Mouse (Mus musculus): ENCODE results near the gene Serpina6.
"Not testable (repeated sequence)": the region's sequence is repeated elsewhere in the genome, so short reads cannot be mapped to it uniquely, and the experiment has no call there.

Serpina6 gene

DNA sequence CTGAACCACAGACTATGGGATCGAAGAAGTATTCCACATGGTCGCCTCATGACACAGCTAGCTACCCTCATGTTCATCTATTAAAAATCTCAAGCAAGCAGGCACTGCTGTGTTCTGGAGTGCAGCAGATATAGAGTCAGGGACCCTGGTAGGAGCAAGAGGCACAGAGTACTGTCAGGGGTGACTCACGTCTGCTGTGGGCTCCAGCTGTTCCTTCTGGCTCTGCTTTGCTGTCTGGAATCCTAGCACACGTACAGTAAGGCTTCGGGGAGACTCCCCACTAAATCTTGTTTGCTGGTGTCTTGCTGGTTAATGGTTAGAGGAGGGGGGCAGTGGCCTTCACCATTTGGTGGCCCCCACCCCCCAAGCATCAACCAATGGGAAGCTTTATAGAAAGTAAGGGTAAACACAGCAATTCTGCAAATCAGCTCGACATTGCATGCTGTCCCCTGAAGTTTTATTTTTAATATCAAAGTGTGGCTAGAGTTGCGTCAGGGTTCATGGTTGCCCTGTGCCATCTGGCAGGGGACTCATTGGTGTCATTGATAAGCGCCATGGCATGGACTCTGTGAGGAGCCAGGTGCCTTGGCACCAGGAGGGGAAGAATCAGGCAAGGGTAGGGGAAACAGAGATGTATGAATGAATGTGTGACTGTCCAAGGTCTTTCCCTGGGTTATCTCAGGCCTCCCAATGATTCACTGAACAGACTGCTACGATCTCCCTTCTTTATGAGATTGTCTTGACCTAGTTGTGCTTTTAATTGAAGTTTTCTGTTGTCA lies at the start of gene Serpina6:
TSS of gene Serpina6 (minus strand) at position 365 of the 779 bp plus-strand sequence.
- in situ Hi-C loops (cut with MboI, MseI) = no loop called here

DNA sequence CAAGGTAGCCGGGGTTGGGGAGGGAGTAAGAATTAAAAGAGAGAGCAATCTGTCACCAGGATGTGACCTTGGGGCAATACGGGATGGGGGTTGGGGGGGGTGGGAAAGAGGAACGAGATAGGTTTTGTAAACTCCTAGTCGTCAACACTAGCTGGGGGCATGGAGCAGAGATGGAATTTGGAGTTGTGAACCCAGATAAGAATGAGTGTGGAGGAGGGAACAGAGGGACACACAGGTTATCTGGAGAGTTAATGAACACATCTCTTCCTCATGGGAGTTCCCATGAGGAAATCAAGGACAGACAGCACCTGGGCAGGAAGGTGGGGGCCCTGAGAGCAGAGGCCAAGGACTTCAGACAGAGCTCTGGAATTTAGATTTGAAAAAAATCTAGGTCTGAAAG lies 49.1 kb upstream of the Serpina6 start:
- in situ Hi-C loops (cut with MboI, MseI) = no loop called here

DNA sequence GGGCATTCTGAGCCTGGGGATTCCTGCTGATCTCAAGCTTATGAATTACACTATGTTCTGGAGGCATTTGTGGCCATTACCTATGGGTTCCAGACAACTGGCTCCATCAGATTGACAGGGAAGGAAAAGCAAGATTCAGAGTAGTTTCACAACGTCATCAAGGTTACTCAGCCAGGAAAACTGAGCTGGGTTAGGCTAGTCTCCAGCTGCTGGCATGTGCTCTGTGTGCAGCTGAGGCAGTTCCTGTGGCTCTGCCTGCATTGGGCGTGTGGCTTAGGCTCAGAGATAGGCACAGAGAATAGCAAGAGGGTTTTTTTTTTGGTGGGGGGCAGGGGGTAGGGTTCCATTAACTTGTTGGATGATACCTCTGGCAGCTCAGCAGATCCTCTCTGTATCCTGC lies 48.5 kb upstream of the Serpina6 start:
- in situ Hi-C loops (cut with MboI, MseI) = no loop called here

DNA sequence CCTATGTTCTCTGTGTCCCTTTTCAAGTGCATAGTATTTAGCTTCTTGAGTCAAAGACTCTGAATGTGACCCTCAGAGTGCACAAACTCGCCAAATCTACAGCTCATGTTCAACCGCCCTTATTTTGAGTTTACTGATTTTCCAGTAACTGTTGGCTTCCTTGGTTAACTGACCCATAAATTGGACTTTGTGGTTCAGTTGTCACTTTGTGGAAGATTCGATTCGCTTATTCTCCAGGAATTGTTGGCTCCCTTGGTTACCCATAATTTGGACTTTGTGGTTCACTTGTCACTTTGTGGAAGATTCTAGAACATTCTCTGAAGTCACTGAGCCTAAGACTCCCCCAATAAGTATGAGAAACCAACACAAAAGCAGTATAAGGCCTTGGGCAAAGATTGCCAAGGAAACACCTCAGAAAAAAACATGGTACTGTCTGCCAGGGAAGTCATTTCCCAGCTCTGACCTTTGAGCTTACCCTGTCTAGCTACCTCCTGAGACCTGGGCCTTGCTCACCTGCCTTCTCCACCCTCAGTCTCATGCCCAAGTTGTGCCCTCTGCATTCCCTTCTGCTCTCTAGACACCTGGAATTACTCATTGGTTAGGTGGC lies 43.2 kb upstream of the Serpina6 start:
- in situ Hi-C loops (cut with MboI, MseI) = no loop called here

DNA sequence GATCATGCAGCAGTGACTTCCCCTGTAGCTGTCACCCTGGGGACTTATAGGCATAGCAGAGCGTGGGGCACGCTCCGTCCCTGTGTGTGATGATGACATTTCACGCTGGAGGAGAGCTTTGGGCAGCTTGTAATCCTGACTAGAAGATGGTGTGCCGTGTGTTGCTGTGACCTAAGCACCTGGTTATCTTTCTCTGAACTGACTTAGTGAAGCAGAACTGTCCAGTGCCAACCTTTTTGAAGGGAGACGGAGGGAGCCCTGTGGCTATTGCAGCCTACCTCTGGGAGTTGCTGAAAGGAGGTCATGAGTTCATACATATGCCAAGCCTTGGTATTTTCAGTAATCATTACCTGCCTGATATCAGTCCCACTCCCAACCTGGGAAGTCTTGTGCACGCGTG lies 38.4 kb upstream of the Serpina6 start, which contains the start of gene Serpina1f:
TSS of gene Serpina1f (minus strand) at position 101 of the 400 bp plus-strand sequence.
- in situ Hi-C loops (cut with MboI, MseI) = no loop called here

DNA sequence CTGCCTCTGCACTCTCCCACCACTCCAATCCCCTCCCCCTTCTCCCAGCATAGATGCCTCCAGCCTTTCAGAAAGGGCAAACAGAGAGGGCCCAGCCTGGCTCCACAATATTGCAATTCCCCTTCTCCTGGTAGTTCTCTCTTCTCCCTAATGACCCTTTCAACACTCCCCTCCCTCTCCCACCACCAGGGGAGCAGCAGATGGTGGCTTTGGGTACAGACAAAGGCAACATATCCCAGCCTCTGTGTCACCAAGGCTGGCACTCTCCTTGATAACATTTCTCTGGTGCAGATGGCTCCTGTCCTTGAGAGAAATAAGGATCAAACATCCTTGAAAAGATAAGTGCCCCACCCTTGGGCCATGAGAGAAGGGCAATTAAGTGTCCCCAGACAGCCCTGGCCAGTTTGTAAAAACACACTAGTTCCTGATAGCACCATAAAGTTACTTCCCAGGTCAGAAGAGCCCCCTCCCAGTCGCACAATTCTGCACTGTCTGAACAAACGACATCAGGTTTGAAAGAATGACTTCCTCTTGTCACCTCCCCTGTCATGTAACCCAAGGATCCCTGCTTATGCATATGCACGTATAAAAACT lies 31.3 kb upstream of the Serpina6 start:
- in situ Hi-C loops (cut with MboI, MseI) = no loop called here

DNA sequence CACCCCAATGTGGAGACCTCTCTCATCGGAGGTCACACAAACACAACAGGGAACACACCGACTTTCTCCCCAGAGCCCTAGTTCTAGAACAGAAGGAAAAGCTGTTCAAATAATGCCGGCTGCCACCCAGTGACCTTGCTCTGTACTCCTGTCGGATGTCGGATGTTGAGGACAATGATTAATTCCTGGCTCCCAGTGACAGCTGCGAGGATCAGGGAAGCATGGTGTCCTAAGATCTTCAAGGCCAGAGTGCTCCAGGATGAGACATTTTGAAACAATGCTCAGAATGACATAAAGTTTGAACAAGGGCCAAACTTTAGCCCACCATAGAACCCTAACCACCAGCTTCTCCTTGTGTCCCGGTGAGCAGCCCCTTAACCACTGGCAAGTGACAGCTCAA lies 30.0 kb upstream of the Serpina6 start:
- in situ Hi-C loops (cut with MboI, MseI) = no loop called here

DNA sequence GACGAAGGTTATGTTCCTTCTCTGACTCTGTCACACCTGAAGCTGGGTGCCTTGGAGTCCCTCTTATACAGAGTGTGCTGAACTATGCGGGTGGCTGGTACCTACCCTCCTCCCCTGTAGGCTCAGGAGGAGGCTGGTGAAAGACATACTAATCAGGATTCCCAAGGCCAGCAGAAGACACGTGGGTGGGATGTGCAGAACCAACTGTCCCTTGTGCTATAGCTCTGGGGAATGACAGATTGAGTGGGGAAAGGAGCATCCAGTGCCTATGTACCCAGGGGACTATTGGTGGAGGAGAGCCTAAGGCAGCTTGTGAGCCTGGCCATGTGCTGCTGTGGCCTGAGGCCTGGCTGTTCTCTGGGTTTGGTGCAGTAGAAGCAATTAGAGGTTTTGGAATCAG lies 29.0 kb upstream of the Serpina6 start:
- in situ Hi-C loops (cut with MboI, MseI) = no loop called here

DNA sequence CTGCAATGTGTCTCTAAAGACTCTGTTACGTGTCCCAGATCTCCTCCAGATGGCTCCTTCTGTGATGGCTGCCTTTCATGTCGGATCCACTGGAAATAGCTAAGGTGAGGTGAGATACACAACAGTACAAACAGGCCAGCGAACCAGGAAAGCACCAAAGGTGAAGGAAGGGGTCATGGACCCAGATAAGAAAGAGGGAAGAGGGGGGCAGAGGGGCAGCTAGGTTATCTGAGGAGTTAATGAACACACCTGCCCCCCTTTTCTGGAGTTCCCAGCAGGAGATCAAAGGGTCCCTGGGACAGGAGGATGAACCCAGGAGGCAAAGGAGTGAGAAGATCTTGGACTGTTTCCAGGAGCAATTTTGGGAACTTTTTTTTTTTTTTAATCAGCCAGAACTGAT lies 28.4 kb upstream of the Serpina6 start:
- in situ Hi-C loops (cut with MboI, MseI) = no loop called here

DNA sequence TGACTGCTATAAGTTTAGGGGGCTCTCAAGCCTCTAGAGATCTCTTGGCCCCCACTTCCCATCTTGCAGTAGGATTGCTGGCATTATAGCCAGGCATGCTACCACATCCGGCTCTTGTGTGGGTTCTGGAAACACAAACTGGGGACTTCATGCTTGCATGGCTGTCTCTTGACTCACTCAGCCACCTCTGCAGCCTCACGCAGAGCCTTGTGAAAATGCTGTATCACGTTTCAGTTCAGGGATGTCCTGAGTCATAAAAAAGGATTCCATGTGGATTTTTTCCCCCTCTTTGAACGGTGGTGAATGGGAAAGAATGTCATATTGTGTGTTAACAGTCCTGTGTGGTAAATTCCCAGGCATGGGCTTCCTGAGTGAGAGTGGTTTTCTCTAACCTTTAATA lies 26.8 kb upstream of the Serpina6 start:
- in situ Hi-C loops (cut with MboI, MseI) = no loop called here

DNA sequence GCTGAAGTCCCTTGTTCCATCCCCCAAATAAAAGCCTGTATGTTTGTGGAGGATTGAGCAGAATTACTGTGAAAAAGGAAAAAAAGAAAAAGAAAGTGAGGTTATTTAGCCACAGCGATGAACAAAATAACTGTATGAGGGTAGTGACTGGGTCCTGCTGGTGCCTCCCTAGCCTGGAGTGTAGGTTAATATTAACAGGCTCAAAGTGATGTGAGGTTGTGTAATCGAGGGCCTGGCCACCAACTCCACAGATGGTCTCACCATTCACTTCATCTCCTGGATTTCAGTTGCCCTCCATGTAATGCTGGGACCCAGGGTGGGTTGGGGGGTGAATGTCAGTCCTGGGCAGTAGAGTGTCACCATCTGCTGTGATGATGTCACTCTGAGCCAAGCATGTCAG lies 24.7 kb upstream of the Serpina6 start:
- in situ Hi-C loops (cut with MboI, MseI) = no loop called here

DNA sequence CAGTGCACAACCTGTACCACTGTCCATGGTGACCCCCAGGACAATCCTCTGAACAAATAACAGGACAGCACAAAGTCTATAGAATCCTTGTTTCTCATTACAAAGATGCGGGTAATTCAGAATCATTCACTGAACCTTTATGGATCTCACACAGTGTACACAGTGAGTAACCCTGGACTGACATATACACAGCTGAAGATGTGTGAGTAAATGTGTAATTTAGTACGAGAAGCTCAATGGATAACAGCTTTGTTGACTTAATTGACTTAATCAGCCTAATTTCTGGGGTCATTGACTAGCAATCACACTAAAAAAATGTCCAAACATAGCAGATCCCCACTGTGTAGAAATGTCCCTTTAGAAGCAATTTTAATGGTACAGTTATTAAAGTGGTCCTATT lies 24.2 kb upstream of the Serpina6 start:
- in situ Hi-C loops (cut with MboI, MseI) = no loop called here

DNA sequence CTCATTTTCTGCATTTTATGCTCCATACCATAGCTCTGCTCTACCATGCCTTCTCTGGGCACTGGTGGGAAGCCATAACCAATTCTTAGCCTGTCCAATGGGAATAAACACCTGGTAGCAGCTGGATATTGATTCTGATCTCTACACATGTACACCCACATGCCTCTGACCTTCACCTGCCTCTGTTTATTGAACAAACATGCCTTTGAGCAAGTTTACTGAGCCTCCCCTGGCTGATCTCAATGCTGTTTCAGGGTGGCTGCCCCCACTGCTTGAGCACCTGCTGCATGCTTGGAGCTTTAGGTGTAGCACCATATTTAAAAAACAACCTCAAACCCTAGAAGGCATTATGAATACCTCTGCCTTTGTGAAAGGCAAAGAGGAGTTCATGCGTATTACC lies 22.8 kb upstream of the Serpina6 start:
- in situ Hi-C loops (cut with MboI, MseI) = not testable (repeated sequence)

DNA sequence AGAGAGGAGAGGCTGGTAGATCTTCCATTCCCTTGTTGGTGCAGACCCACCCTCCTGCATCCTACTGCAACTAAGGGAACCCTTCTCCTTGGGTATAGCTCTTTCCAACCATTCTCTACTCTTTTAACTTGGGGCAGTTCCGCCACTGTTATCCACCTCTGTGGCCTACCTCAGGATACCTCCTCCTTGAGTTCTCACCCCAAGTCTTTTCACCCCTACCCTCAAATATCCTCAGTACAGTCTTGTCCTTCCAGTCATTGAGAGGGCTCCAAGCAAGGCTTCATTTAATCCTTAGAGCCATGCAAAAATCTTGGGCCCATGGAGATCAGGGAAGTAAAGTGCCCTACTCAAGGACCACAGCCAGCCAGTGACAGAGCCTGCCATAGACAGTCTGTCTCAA lies 19.0 kb upstream of the Serpina6 start, which contains the start of gene Serpina16:
TSS of gene Serpina16 (minus strand) at position 101 of the 400 bp plus-strand sequence.
- in situ Hi-C loops (cut with MboI, MseI) = no loop called here

DNA sequence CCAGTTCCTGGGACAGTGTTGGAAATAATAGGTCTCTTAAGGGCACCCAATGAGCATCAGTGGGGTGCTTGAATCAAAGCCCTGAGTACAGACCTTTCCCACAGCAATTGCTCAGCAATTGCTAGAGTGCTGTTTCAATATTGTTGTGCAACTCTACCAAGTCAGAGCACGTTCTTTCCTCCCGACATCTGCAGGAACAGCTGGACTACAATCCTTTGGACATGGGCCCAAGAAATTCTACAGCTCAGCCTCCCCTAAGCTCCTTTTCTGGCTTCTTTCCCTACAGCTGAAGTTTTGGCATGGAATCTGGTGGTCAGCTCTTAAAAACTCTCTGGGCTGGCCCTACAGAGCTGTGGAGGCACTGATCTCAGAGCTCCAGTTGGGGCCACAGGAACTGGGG lies 16.2 kb upstream of the Serpina6 start:
- in situ Hi-C loops (cut with MboI, MseI) = no loop called here

DNA sequence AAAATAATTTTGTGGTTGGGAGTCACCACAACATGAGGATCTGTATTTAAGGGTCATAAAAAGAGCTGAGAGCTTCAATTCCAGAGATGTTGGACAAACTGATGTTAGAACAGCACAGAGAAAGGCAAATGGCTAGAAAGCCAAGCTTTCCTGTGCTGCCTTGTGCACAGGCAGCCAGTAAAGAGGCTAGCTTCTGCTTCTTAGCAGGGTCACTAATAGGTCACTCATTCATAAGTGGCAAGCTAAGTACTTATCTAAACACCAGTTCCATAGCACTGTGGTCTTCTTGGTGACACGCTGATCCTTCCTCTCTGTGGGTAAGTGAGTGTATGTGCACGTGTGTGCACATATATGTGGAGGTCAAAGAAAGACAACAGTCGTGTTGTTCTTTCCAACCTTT lies 14.5 kb upstream of the Serpina6 start:
- in situ Hi-C loops (cut with MboI, MseI) = no loop called here

DNA sequence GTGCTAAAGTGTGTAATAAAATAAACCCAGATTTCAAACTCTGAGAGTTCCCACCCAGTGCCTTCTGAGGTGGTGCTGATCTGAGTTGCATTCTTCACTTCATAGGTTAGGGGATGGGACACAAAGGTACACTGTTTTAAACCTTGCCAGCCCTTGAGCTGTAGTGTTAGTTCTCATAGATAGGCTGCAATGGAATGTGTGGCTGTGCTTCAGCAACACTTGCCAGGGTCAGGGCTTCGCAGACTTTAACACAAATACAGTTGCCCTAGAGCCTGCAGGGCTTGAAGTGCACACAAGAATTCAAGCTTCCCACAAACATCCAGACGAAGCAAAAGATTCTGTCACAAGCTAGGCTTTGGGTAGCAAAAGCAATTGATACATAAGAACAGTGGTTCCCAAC lies 14.0 kb upstream of the Serpina6 start:
- in situ Hi-C loops (cut with MboI, MseI) = no loop called here

DNA sequence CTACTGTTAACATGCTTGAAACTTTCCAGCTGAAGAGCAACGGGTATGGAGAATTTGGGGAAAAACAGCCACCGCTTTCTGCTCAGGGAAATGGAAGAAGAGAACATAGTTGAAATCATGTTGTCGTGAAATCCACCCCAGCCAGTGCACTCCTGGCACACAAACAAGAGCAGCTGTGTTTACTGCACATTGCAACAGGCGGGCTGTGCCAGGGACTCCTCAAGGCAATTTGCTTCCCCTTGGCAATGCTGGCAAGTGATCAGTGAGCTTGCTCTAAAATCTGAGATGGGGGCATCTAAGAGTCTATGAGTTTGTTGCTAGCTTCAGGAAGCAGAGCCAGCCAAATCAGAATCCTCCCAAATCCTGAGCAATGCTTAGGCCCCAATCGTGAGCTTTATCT lies 13.3 kb upstream of the Serpina6 start:
- in situ Hi-C loops (cut with MboI, MseI) = no loop called here

DNA sequence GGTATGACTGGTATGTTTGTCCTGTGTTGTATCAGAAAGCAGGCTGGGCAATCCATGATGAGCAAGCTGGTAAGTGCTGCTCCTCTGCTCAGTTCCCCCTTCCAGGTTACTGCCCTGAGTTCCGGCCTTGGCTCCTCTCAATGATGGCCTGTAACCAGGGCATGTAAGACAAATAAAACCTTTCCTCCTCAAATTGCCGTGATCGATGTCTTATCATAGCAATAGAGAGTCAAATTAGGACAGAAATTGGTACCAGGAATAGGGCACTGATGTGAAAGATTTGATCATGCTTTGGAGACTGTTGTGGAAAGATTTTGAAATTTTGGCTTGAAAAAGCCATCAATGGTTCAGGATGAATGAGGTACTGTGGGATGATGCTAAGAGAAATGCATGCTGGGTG lies 8.3 kb upstream of the Serpina6 start:
- in situ Hi-C loops (cut with MboI, MseI) = no loop called here

DNA sequence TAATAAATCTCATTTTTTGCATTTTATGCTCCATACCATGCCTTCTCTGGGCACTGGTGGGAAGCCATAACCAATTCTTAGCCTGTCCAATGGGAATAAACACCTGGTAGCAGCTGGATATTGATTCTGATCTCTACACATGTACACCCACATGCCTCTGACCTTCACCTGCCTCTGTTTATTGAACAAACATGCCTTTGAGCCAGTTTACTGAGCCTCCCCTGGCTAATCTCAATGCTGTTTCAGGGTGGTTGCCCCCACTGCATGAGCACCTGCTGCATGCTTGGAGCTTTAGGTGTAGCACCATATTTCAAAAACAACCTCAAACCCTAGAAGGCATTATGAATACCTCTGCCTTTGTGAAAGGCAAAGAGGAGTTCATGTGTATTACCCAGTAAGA lies 5.0 kb upstream of the Serpina6 start:
- in situ Hi-C loops (cut with MboI, MseI) = not testable (repeated sequence)

DNA sequence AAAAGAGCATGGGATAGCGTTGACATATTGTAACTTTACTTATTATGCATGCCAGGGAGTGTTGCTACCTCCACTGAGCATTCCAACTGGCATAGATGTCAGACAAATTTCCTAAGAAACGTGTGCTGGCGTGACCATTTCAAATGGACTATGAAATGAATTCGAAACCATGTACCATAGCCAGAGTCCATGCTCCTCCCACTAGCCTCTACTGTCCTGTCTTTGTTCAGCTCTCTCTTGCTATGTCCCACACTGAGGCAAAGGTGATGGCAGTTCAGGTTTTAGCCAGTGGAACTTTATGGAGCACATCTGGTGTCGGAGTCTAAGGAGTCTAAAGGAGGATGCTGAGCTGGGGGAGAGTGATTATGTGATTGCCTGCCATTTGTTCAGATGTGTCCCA lies 3.1 kb upstream of the Serpina6 start:
- in situ Hi-C loops (cut with MboI, MseI) = no loop called here

DNA sequence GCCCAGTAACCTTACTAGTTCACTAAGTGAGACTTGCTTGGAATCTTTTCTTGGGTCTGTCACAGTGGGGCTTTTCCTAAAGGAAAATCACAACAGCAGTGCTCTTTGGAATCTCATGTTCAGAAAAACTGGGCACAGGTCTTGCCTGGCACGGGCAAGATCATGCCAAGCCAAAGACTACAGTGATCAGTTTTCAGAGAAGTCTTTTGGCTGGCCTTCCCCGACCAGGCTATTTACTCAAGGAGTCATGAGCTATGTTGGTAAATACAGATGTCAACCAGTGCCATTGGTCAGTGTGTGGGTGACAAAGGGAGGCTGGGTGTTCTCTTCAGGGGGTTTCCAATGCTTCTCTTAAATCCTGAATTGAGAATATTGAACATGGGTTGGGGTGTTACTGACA lies 2.2 kb upstream of the Serpina6 start:
- in situ Hi-C loops (cut with MboI, MseI) = no loop called here

DNA sequence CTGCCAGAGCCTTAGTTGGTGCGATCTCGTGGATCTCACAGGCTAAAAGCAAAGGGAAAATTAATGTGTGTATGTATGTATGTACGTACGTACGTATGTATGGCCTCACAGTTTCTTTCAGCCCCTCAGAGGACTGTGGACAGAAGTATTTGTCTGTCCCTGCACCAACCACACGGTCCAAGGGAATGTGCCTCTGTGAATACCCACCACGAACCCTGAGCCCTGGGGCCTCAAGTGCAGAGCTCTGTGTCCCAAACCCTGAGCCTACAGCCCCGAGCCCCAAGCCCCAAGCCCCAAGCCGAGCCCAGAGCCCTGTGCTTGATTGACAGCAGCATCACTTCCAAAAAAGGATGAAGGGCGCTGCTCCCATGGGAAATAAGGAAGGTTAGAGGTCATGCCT lies 979 bp upstream of the Serpina6 start:
- in situ Hi-C loops (cut with MboI, MseI) = no loop called here
